Mouse (Mus musculus) cerebellum, adult (tissue): ENCODE measurements around the gene Thsd7b.
"Not testable (repeated sequence)": the region's sequence is repeated elsewhere in the genome, so short reads cannot be mapped to it uniquely, and the experiment has no call there.

Experiments used
- ATAC-seq: cut with Nextera tagmentation; 2 replicates; pipeline ENCODE4 v1.9.2; 2017; ENCODE audit warnings: mild to moderate bottlenecking, moderate library complexity, mixed read lengths; ENCODE audit not compliant: insufficient number of reproducible peaks, low FRiP score, low TSS enrichment

The Thsd7b gene

DNA sequence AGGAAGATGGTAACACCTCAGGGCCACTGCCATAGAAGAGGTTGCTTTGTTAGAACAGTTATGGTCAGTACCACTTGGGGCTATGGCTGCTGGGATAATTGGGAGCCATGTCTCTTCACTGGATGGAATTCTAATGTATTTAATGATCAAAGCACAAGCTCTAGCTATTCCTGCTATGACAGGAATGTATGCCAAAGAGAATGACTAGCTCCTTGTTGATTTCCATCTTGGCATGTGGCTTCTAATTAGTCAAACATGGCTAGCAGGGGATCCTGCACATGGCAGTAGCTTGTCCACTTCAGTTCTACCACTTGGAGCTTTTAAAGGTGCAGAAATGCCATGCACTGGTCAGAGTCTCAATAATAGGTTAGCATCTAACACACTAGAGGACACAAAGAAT is 781.9 kb downstream of the Thsd7b start:
- no peak for ATAC-seq

GRCm38 (mm10) chr1:130062105-130062504 is 789.0 kb downstream of the Thsd7b start:
- no peak for ATAC-seq

DNA sequence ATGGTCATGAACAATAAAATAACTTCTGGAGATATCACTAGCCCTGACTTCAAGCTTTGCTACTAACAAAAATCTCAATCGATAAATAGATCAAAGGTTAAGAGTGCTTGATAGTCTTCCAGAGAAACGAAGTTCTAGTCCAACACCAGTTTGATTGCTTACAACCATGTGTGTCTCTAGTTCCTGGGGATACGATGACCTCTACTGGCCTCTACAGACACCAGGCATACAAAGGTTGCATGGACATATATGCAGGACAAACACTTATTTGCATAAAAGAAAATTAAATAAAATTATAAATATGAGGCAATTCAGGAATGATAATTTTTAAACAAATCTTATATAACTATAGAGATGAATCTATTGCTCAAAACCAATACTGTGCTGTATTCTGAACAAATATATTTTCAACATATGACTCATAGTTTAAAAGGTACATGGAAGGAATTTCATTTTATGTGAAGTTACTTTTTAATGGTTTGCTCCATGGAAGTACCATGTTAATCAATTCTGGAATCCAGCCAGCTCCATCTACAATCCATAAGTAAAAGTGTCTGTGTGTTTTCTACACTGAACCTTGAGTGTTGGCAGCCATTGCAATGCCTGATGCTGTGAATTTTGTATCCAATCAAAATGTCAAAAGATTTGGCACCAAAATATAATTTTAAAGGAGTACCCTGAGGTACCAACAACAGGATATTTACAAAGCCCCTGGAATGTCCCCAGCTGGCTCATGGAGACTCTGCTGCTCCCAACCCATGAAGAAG is 793.3 kb downstream of the Thsd7b start:
- ATAC-seq = no peak

GRCm38 (mm10) chr1:130083788-130084187 is 810.7 kb downstream of the Thsd7b start:
- no peak for ATAC-seq

DNA sequence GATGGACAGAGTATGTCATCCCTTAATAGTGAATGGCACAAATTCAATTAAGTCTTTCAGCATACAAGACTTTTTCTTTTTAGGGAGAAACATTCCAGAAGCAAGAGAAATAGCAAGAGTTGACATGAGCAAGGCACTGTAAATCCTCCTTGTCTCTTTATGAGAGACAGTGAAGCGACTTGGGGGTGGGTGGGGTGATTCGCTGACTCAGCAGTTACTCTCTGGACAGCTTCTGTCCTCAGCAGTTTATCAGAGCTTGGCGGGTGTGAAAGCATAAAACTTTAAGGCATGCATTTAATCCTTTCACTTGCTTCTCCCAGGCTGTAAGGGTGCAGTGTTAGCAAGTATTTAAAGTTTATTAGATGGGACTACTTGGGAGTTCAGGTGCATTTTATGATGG is 812.1 kb downstream of the Thsd7b start:
- no peak for ATAC-seq

- ATAC-seq = no peak
Observed at GRCm38 (mm10) chr1:130085910-130086309, 812.8 kb downstream of the Thsd7b start.

DNA sequence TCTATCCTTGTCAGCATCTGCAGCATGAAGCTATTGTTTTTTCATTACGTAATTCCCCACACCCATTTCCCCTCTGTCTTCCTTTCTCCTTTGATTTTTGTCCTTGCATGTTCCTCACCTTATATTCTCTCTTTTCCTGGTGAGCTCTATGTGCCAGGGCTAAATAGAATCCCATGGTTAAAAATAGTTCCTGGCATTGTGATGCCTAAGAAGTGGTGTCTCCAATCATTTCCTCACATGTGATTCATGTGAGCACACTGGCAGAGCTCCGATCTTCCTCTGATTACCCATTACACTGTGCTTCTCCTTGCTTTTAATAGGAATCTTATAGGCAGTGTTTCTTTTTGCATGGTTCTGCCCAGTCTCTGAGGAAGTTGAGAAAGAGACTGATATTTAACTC is 826.1 kb downstream of the Thsd7b start:
- no peak for ATAC-seq

GRCm38 (mm10) chr1:130112580-130113314 is 839.6 kb downstream of the Thsd7b start:
- no peak for ATAC-seq

DNA sequence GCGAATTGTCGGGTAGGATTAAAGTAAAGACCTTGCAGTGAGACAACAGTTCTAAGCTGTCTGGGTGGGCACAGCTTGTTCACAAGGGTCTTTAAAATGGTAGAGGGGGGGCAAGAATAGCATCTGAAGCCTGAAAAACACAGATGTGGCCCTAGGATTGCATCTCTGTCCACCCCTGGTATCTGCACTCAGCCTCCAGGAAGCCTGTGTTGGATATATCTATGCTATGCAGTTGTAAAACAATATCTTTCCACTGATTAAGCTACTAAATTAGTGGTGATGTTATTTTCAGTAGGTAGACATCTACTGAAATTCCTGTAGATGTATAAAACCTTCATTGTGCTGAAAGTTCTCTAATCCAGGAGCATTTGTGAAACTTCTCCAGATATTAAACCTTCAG is 840.4 kb downstream of the Thsd7b start:
- ATAC-seq = no peak

- ATAC-seq = no peak
Observed at GRCm38 (mm10) chr1:130130901-130131300, 857.8 kb downstream of the Thsd7b start.

GRCm38 (mm10) chr1:130166187-130166586 is 893.1 kb downstream of the Thsd7b start:
- ATAC-seq = no peak

- no peak for ATAC-seq
Observed at GRCm38 (mm10) chr1:130167260-130167659, 894.2 kb downstream of the Thsd7b start.

- no peak for ATAC-seq
Observed at GRCm38 (mm10) chr1:130169875-130170274, 896.8 kb downstream of the Thsd7b start.

DNA sequence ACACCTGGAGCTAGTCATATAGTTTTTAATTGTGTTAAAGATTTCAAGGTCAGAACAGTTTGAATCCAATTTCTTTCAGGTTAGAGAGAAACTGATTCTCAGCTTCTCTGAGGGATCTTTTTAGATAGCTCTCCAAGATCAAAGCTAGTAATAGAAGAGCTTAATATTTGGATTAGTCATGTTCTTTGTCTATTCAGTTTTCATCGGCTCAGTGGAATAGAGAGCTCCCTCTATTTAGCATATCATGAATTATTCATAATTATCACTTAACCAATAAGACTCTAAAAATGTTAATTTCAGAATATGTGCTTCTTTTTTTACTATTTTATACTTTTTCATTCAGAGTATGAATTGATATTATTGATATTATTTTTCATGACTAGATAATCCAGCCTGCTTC is 897.2 kb downstream of the Thsd7b start:
- ATAC-seq = no peak

- not testable (repeated sequence) for ATAC-seq
Observed at GRCm38 (mm10) chr1:130186836-130187235, 913.7 kb downstream of the Thsd7b start.

DNA sequence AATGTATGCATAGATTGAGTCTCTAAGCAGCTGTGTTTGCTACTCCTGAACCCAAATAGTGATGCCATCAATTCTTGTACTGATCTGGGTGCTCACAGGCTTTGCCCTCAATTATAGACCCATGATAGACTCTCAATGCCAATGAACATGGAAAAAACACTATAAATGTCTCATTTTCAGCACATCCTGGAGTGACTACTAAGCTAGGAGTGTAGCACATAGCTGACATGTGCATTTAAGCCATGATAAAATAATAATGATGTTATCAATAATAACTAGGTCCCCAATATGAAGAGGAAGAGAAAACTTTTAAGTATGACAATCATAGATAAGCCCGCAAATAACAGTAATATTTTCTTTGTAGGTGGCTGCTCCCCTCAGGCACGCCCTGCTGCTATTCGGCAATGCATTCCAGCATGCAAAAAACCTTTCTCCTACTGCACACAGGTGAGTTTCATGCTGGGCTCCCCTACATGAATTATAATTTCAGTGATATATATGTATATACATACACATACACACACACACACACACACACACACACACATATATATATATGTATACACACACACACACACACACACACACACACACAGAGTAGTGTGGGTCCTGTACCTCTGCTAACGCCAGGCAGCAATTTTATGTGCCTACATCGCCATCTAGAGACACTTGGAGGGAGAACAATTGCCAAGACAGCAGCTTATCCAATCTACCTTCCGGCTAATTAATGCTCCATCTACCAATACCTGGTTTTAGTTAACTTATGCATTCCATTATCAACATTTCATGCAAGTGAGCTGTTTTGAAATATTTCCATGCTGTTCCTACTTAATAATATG is 919.3 kb downstream of the Thsd7b start:
- no peak for ATAC-seq

DNA sequence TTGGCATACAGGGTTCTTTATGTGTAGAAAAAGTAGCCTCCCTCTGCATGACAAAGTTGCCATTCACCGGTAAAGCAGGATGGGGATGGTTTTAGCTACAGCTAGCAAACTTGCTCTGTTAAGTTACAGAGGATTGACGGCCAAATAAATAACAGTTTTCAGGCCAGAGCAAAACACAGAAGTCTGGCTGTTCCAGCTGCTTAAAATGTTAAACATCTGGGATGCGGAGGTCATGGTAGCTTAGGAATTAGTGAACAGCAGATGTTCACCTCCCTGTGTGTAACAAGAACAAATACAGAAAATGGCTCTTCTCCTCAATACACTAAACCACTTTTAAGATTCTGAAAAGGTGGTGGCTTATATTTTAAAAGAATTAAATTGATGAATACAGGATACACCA is 944.3 kb downstream of the Thsd7b start:
- no peak for ATAC-seq

GRCm38 (mm10) chr1:130222904-130223303 is 949.8 kb downstream of the Thsd7b start:
- ATAC-seq = no peak

- ATAC-seq = no peak
Observed at GRCm38 (mm10) chr1:130245563-130245962, 972.5 kb downstream of the Thsd7b start.

DNA sequence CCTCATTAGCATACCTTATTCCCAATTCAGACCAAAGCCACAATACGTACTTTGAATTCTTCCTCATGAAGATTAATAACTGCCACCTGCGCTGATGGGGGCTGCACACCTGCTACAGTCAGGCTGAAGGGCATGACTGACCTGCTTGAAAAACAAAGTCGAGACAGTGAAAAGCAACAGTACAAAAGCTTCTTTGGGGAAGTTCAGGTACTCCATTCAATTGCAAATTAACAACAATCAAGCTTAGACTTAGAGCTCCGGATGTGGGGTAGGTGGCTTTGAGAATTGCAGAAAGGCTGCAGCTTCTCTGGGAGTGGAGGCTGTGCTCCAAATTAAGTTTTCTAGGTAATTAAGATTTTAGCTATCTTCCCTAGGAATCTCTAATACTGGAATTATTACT is 973.2 kb downstream of the Thsd7b start:
- ATAC-seq = not testable (repeated sequence)

- not testable (repeated sequence) for ATAC-seq
Observed at GRCm38 (mm10) chr1:130246930-130247329, 973.8 kb downstream of the Thsd7b start.
